ENCODE assay signal across 9 mouse cellular contexts in the genomic region with DNA sequence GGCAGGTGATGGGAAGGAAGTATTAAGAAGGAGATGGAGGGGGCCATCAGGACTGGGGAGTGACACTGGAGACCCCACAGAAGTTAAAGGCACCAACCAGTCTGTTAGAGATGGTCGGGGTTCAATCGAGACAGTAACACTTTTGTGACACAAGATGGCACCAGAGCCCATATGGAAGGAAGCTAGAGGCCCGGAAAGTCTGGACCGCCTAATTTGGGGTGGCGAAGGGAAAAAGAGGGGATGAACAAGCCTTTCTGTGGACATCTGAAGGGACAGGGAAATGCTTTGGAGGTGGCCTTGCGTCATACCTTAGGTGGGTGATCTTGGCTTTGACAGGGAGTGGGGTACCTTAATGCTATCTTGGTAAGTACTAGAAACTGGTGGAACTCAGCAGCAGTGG. TPM values are rescaled to one million over a fixed set of nuclear protein-coding genes. Genes with fewer than 3 reads are reported as not detected.
DNase-seq lines count a peak whose midpoint lies in the region; ATAC-seq and TF ChIP-seq lines count a peak whose summit lies in the region.
"Had no signal": no experiment of that assay in that cellular context is flagged by ENCODE, and none has a peak within 500 bp of the region (broad histone marks: within the 10 kb centered on the region; RNA-seq: fewer than 3 reads in every experiment).

No protein-coding gene starts in this region.

- no peaks in the 10 kb centered on the region for H3K4me1 ChIP-seq in hindbrain, embryonic 11.5 days (replicated peaks; ENCODE audit: control insufficient read depth, insufficient read depth, low read length)
- H3K4me1 ChIP-seq in hindbrain, embryonic 13.5 days (replicated peaks) = no peaks in the 10 kb centered on the region
- H3K4me1 ChIP-seq in spleen, adult 2 months (ENCODE audit: control insufficient read depth, insufficient read depth, insufficient read length) = no peaks in the 10 kb centered on the region
- no peaks in the 10 kb centered on the region for H3K4me1 ChIP-seq in stomach, embryonic 16.5 days (ENCODE audit: control insufficient read depth, insufficient read depth, low read length)
- H3K4me1 ChIP-seq: midbrain, embryonic 12.5 days had no signal

- no peaks in the 10 kb centered on the region for H3K27me3 ChIP-seq in hindbrain, embryonic 11.5 days (ENCODE audit: control insufficient read depth, insufficient read depth, low read length)
- H3K27me3 ChIP-seq in hindbrain, embryonic 13.5 days = no peaks in the 10 kb centered on the region
- H3K27me3 ChIP-seq in spleen, adult 2 months (ENCODE audit: control insufficient read depth, insufficient read depth, low read length) = no peaks in the 10 kb centered on the region
- no peaks in the 10 kb centered on the region for H3K27me3 ChIP-seq in stomach, embryonic 16.5 days (ENCODE audit: control insufficient read depth, insufficient read depth, low read length)
- H3K27me3 ChIP-seq: midbrain, embryonic 12.5 days had no signal

- H3K4me3 ChIP-seq in hindbrain, embryonic 11.5 days (ENCODE audit: low read depth, low read length) = no peak overlapping the region
- H3K4me3 ChIP-seq in hindbrain, embryonic 13.5 days = no peak overlapping the region
- H3K4me3 ChIP-seq in spleen, adult 2 months (ENCODE audit: extremely low read depth, insufficient read depth, insufficient read length) = no peak overlapping the region
- H3K4me3 ChIP-seq in stomach, embryonic 16.5 days (replicated peaks; ENCODE audit: low read length) = no peak overlapping the region
- H3K4me3 ChIP-seq: midbrain, embryonic 12.5 days had no signal

- WGBS in hindbrain, embryonic 11.5 days = 67% methylated on average over 6 of the region's 6 CpGs
- WGBS in hindbrain, embryonic 13.5 days = 61% methylated on average over 6 of the region's 6 CpGs
- 82% methylated on average over 6 of the region's 6 CpGs for WGBS in spleen, adult 2 months
- 61% methylated on average over 6 of the region's 6 CpGs for WGBS in stomach, embryonic 16.5 days

- H3K27ac ChIP-seq in hindbrain, embryonic 11.5 days (ENCODE audit: low read depth, low read length) = no peak overlapping the region
- H3K27ac ChIP-seq in hindbrain, embryonic 13.5 days = no peak overlapping the region
- no peak overlapping the region for H3K27ac ChIP-seq in spleen, adult 2 months (ENCODE audit: insufficient read depth, low read length)
- H3K27ac ChIP-seq in stomach, embryonic 16.5 days (ENCODE audit: low read length) = no peak overlapping the region
- H3K27ac ChIP-seq: midbrain, embryonic 12.5 days had no signal

- no peak overlapping the region for H3K9ac ChIP-seq in hindbrain, embryonic 11.5 days (ENCODE audit: low read depth, low read length)
- H3K9ac ChIP-seq in hindbrain, embryonic 13.5 days = no peak overlapping the region
- no peak overlapping the region for H3K9ac ChIP-seq in stomach, embryonic 16.5 days (ENCODE audit: low read length)
- H3K9ac ChIP-seq: midbrain, embryonic 12.5 days had no signal

- no peak overlapping the region for H3K4me2 ChIP-seq in hindbrain, embryonic 11.5 days (replicated peaks; ENCODE audit: low read depth, low read length)
- H3K4me2 ChIP-seq in hindbrain, embryonic 13.5 days = no peak overlapping the region
- H3K4me2 ChIP-seq in stomach, embryonic 16.5 days (ENCODE audit: low read depth, low read length) = no peak overlapping the region
- H3K4me2 ChIP-seq: midbrain, embryonic 12.5 days had no signal

- H3K9me3 ChIP-seq in hindbrain, embryonic 11.5 days (ENCODE audit: control insufficient read depth, low read length) = no peaks in the 10 kb centered on the region
- no peaks in the 10 kb centered on the region for H3K9me3 ChIP-seq in hindbrain, embryonic 13.5 days
- H3K9me3 ChIP-seq in stomach, embryonic 16.5 days (replicated peaks; ENCODE audit: control insufficient read depth, low read length) = no peaks in the 10 kb centered on the region
- H3K9me3 ChIP-seq: midbrain, embryonic 12.5 days had no signal

- TF ChIP-seq POLR2A in spleen, adult 2 months (IDR thresholded peaks at IDR 0.05; ENCODE audit: low read depth, low read length) = no peak

- peaks cover 18% of the 10 kb centered on the region; the same call in 1 of the 2 replicates for H3K36me3 ChIP-seq in hindbrain, embryonic 11.5 days (ENCODE audit: control insufficient read depth, insufficient read depth, low read length)
- H3K36me3 ChIP-seq in hindbrain, embryonic 13.5 days = peaks cover 85% of the 10 kb centered on the region
- H3K36me3 ChIP-seq in spleen, adult 2 months (ENCODE audit: control insufficient read depth, insufficient read depth, low read length) = peaks cover 33% of the 10 kb centered on the region
- H3K36me3 ChIP-seq in stomach, embryonic 16.5 days (ENCODE audit: control insufficient read depth, insufficient read depth, low read length) = peaks cover 20% of the 10 kb centered on the region

- ATAC-seq in hindbrain, embryonic 11.5 days (ENCODE audit: low FRiP score) = no peak
- no peak for ATAC-seq in hindbrain, embryonic 13.5 days (ENCODE audit: low FRiP score)
- ATAC-seq in stomach, embryonic 16.5 days (ENCODE audit: insufficient read depth, low FRiP score) = peak; percentile 7; the same call in 1 of the 2 replicates

- DNase-seq in hindbrain, embryonic 11.5 days (ENCODE audit: low spot score) = peak; percentile 53
- DNase-seq in spleen, adult 2 months (ENCODE audit: low read depth in 1 of 2, low spot score in 2 of 2) = no peak
- DNase-seq in spleen, postnatal 4 days (ENCODE audit: low spot score in 2 of 2) = no peak
- DNase-seq in cerebellum, postnatal 36 days = peak; percentile 33 to 53
- DNase-seq in testis, postnatal 10 days (ENCODE audit: low spot score) = no peak
- DNase-seq in right cerebral cortex, adult 18-20 months = no peak

- peak; percentile 18; the same call in 1 of the 2 replicates for TF ChIP-seq CTCF in spleen, adult 2 months (IDR thresholded peaks at IDR 0.05; ENCODE audit: extremely low read depth, insufficient read depth, insufficient read length, insufficient replicate concordance)

RNA-seq across cellular contexts. Expression of a gene that starts 35.0 kb away (rescaled TPM):
- polyA plus RNA-seq in hindbrain, embryonic 11.5 days (2014; fragmentation: Nextera tagmentation; extraction: Ambion mirVana) = 9.9 and 11.2 TPM in 2 replicates
- 22.2 and 25.5 TPM in 2 replicates for polyA plus RNA-seq in hindbrain, embryonic 13.5 days (2015; fragmentation: Nextera tagmentation; extraction: Ambion mirVana)
- 18.8 and 30.3 TPM in 2 replicates for polyA plus RNA-seq in spleen, adult 2 months (2012; rRNA removed)
- polyA plus RNA-seq in stomach, embryonic 16.5 days (2015; fragmentation: Nextera tagmentation; extraction: Ambion mirVana) = 1.7 and 2.3 TPM in 2 replicates

Comparison
In these comparisons a context has a peak if more than half of its experiments do, and no peak if none do; other contexts are left out.
1. DNase-seq: peak in hindbrain, embryonic 11.5 days (single experiment) and cerebellum, postnatal 36 days (2 of 2); none in spleen, adult 2 months (0 of 2), spleen, postnatal 4 days (0 of 2), testis, postnatal 10 days (single experiment) and right cerebral cortex, adult 18-20 months (single experiment).